Mouse (Mus musculus): ENCODE results near the gene Sema4g.

GRCm38 (mm10) chr19:45007425-45008191, 18.7 kb downstream of the Sema4g start:
- no peak for TF ChIP-seq CTCF (IDR thresholded peaks at IDR 0.05 in 2 of 3, conservative IDR thresholded peaks at IDR 0.05 in 1 of 3; ENCODE audit: control insufficient read depth in 1 of 3, insufficient read depth in 1 of 3, low read depth in 2 of 3, low read length in 3 of 3, poor library complexity in 1 of 3, severe bottlenecking in 1 of 3)
- no peak for TF ChIP-seq POLR2A (IDR thresholded peaks at IDR 0.05; ENCODE audit: control insufficient read depth in 1 of 2, insufficient read depth in 1 of 2, low read depth in 1 of 2, low read length in 2 of 2, poor library complexity in 1 of 2)
- TF ChIP-seq MAX (IDR thresholded peaks at IDR 0.05; ENCODE audit: low read length) = no peak
- no peak for TF ChIP-seq EP300 (IDR thresholded peaks at IDR 0.05; ENCODE audit: low read depth in 1 of 2, low read length in 2 of 2)
- no peak for TF ChIP-seq RCOR1 (IDR thresholded peaks at IDR 0.05; ENCODE audit: low read depth, low read length)
- no peak for TF ChIP-seq HCFC1 (IDR thresholded peaks at IDR 0.05; ENCODE audit: low read depth, low read length)
- TF ChIP-seq TBP (IDR thresholded peaks at IDR 0.05; ENCODE audit: low read depth, low read length) = no peak
- no peak for TF ChIP-seq GABPA (IDR thresholded peaks at IDR 0.05; ENCODE audit: low read depth, low read length)
- no peak for TF ChIP-seq MAZ (IDR thresholded peaks at IDR 0.05; ENCODE audit: low read depth, low read length)
- TF ChIP-seq TAL1 (IDR thresholded peaks at IDR 0.05; ENCODE audit: low read length) = no peak
- no peak for TF ChIP-seq E2F4 (IDR thresholded peaks at IDR 0.05; ENCODE audit: borderline replicate concordance, low read depth, low read length)
- TF ChIP-seq RAD21 (IDR thresholded peaks at IDR 0.05; ENCODE audit: low read depth, low read length) = no peak
- TF ChIP-seq UBTF (IDR thresholded peaks at IDR 0.05; ENCODE audit: borderline replicate concordance, insufficient read depth, low read depth, low read length) = no peak
